Mouse (Mus musculus): Measurements from ENCODE around the gene Ndufs6. TPM values are rescaled to one million over a fixed set of nuclear protein-coding genes. Genes with fewer than 3 reads are reported as not detected.

The Ndufs6 gene
- polyA plus RNA-seq, 1 experiment, result 227 TPM

GRCm38 (mm10) chr13:73273536-73273935, 54.8 kb downstream of the Ndufs6 start:
- H3K4me1 ChIP-seq (ENCODE audit: control insufficient read depth, insufficient read depth, low read length), result no peaks in the 10 kb centered on the region
- 14% methylated on average over 1 of the region's 1 CpGs for WGBS
- H3K4me3 ChIP-seq (replicated peaks; ENCODE audit: control insufficient read depth, low read depth, low read length), result no peak overlapping the region
- no peak for TF ChIP-seq POLR2A (IDR thresholded peaks at IDR 0.05; ENCODE audit: borderline replicate concordance, control insufficient read depth, low read depth, low read length)
- H3K27ac ChIP-seq (ENCODE audit: control insufficient read depth, insufficient read depth, low read depth, low read length, poor library complexity), result no peak overlapping the region

- Histone ChIP-seq H3K27ac (ENCODE audit: control insufficient read depth, insufficient read depth, low read depth, low read length, poor library complexity) (no peak overlapping the region), H3K4me3 (replicated peaks; ENCODE audit: control insufficient read depth, low read depth, low read length) (no peak overlapping the region), H3K4me1 (ENCODE audit: control insufficient read depth, insufficient read depth, low read length) (no peaks in the 10 kb centered on the region)
- no peak for TF ChIP-seq POLR2A (IDR thresholded peaks at IDR 0.05; ENCODE audit: borderline replicate concordance, control insufficient read depth, low read depth, low read length)
- no peak for TF ChIP-seq CTCF (IDR thresholded peaks at IDR 0.05; ENCODE audit: control insufficient read depth, insufficient read depth, low read length)
Observed at GRCm38 (mm10) chr13:73272794-73273282, 55.5 kb downstream of the Ndufs6 start.

- Histone ChIP-seq H3K4me1 (ENCODE audit: control insufficient read depth, insufficient read depth, low read length) (no peaks in the 10 kb centered on the region), H3K27ac (ENCODE audit: control insufficient read depth, insufficient read depth, low read depth, low read length, poor library complexity) (no peak overlapping the region), H3K4me3 (replicated peaks; ENCODE audit: control insufficient read depth, low read depth, low read length) (no peak overlapping the region)
Observed at GRCm38 (mm10) chr13:73271336-73272242, 56.8 kb downstream of the Ndufs6 start.

GRCm38 (mm10) chr13:73270451-73271081, 57.8 kb downstream of the Ndufs6 start:
- Histone ChIP-seq H3K4me1 (ENCODE audit: control insufficient read depth, insufficient read depth, low read length) (no peaks in the 10 kb centered on the region), H3K4me3 (replicated peaks; ENCODE audit: control insufficient read depth, low read depth, low read length) (no peak overlapping the region), H3K27ac (ENCODE audit: control insufficient read depth, insufficient read depth, low read depth, low read length, poor library complexity) (no peak overlapping the region)
- 13% methylated on average over 22 of the region's 22 CpGs for WGBS
- TF ChIP-seq POLR2A (IDR thresholded peaks at IDR 0.05; ENCODE audit: borderline replicate concordance, control insufficient read depth, low read depth, low read length) (no peak), CTCF (IDR thresholded peaks at IDR 0.05; ENCODE audit: control insufficient read depth, insufficient read depth, low read length) (no peak)

More at GRCm38 (mm10) chr13:73271336-73272242, 56.8 kb downstream of the Ndufs6 start:
- WGBS, result 3% methylated on average over 53 of the region's 53 CpGs
- TF ChIP-seq CTCF (IDR thresholded peaks at IDR 0.05; ENCODE audit: control insufficient read depth, insufficient read depth, low read length) (no peak), POLR2A (IDR thresholded peaks at IDR 0.05; ENCODE audit: borderline replicate concordance, control insufficient read depth, low read depth, low read length) (no peak)

- H3K4me1 ChIP-seq (ENCODE audit: control insufficient read depth, insufficient read depth, low read length), result no peaks in the 10 kb centered on the region
- H3K27ac ChIP-seq (ENCODE audit: control insufficient read depth, insufficient read depth, low read depth, low read length, poor library complexity), result no peak overlapping the region
- WGBS, result 22% methylated on average over 3 of the region's 3 CpGs
- TF ChIP-seq CTCF (IDR thresholded peaks at IDR 0.05; ENCODE audit: control insufficient read depth, insufficient read depth, low read length), result no peak
- no peak for TF ChIP-seq POLR2A (IDR thresholded peaks at IDR 0.05; ENCODE audit: borderline replicate concordance, control insufficient read depth, low read depth, low read length)
- H3K4me3 ChIP-seq (replicated peaks; ENCODE audit: control insufficient read depth, low read depth, low read length), result no peak overlapping the region
Observed at GRCm38 (mm10) chr13:73269891-73270290, 58.5 kb downstream of the Ndufs6 start.

Other genes with a start within 250 kb of the Ndufs6 start
- not detected in 2 replicates for gene Irx4, start 68.1 kb downstream of the Ndufs6 start, polyA plus RNA-seq (2011; ENCODE audit: insufficient read depth, insufficient read length, low replicate concordance, missing spikeins)
- gene Mrpl36, start within 50 bp of the Ndufs6 start, polyA plus RNA-seq (2011; ENCODE audit: insufficient read depth, insufficient read length, low replicate concordance, missing spikeins), result 18.1 and 24.9 TPM in 2 replicates
- 92.1 and 108 TPM in 2 replicates for gene Lpcat1, start 138.7 kb upstream of the Ndufs6 start, polyA plus RNA-seq (2011; ENCODE audit: insufficient read depth, insufficient read length, low replicate concordance, missing spikeins)
- 1.2 and 2.9 TPM in 2 replicates for gene Slc6a3, start 208.2 kb upstream of the Ndufs6 start, polyA plus RNA-seq (2011; ENCODE audit: insufficient read depth, insufficient read length, low replicate concordance, missing spikeins)

Data from bone marrow, adult 2 months (tissue).